Mouse (Mus musculus): ENCODE data around the gene Gm17655. TPM values are rescaled to one million over a fixed set of nuclear protein-coding genes. Genes with fewer than 3 reads are reported as not detected.

The Gm17655 gene
- polyA plus RNA-seq (2012; ENCODE audit: low replicate concordance) = 1.4 TPM in 1 of 2 replicates, not detected in the other

GRCm38 (mm10) chr5:110072413-110072812, at the start of gene Gm17655:
Gm17655 (minus strand) TSS chr5:110072513.

DNA sequence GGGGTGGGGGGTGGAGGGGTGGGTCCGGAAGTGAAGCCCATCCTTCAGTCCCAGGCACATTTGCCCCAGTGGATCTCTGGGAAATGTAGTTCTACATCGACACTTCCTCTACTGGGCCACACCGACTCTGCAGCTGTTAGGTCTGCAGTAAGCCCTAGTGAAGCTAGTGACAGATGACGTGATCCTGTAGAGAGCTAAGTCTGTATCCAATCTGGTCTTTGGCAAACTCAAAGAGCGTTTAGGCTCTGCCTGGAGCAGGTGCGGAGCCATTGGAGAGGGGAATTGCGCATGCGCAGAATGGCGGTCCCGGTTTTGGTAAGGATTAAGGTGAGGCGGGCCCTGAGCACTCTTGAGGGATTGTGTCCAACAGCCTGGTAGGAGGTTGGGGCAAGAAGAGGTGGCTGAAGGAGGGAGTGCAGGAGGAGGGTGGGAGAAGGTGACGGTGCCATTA, 37.7 kb upstream of the Gm17655 start, which contains the start of gene Zfp605:
TSS of gene Zfp605 (plus strand) at position 102 of the 451 bp plus-strand sequence.

DNA sequence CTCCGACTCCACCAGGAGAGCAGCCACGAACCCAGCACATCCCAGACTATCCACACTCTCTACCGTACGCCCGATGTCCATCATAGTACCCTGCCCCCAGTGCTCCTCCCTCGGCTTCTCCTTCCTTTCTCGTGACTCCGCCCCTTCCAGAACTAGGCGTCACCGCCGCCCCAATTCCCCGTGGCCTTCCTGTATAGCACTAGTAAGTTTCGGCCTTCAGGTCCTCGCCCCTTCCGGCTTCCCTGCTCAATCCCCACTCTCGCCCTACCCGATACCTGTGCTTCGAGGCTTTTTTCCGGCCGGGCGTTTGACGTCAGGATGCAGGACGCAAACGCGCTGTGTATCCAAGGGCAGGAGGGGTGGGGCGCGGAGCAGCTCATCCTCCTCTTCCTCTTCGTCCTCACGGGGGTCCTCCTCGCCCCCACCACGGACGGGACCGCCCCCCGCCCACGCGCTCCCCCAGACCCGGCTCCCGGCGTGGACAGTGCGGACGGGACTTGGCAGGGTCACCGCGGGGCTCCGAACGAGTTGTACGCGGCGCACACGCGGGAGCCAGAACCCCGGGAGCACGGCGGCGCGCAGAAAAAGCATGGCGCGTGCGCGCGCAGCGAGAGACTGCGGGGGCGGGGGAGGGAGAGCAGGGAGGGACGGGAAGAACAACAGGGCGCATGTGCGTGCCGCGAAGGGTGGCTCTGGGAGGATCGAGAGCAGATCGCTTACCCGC, 35.4 kb upstream of the Gm17655 start, which contains the start of gene Gtpbp6:
TSS of gene Gtpbp6 (minus strand) at position 617 of the 724 bp plus-strand sequence.

DNA sequence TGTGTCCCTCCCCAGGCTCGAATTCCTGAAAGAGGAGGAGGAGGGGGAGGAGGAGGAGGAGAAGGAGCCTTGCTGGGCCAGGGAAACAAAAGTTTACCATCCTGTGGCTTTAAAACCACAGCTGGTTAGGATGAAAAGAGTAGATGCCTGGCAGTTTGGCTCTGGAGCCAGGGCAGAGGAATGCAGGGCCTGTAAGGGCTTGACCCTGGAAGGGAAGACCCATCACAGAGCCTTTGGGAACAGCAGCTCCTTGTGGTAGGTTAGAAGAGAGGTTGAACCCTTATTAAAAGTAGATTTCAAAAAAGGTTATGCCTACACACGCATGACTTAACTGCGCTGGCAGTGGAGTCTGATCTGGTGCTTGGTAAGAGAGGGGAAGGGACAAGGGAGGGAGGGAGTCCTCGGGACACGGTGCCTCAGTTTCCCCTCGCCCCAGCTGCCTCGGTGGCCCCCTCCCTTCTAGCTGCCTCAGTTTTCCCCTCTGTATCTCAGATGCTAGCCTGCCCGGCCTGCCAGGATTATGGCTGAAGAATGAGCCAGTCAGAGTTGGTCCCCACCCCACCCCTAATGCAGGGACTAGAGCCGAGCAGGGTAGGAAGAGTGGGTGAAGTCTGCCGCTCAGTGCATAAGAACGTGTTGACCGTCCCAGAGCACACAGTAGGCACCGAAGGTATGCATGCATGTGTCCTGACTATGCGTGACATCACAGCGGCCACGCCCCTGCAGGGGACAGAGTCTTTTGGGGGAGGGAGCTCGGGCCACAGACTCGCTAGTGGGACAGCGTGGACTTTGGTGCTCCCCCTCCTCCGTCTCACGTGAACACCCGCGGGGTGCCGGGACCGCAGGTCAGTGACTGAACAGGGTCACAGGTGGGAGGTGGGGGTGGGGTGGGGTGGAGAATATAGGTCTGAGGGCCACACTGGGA, 27.6 kb upstream of the Gm17655 start, which contains the start of gene Plcxd1:
TSS of gene Plcxd1 (plus strand) at position 314 of the 925 bp plus-strand sequence.

GRCm38 (mm10) chr5:110094030-110094846, 21.9 kb upstream of the Gm17655 start, which contains the start of gene Gm35315:
Gm35315 (minus strand) TSS chr5:110094420.

Other genes starting within 250 kb of the Gm17655 start
- gene Gm15446, start 149.1 kb downstream of the Gm17655 start, polyA plus RNA-seq (2012; ENCODE audit: low replicate concordance) = 0.22 and 2.1 TPM in 2 replicates
- 0.15 and 1.2 TPM in 2 replicates for gene Zfp932, start 76.0 kb downstream of the Gm17655 start, polyA plus RNA-seq (2012; ENCODE audit: low replicate concordance)
- 0.06 TPM in 1 of 2 replicates, not detected in the other for gene Gm35315, start 21.9 kb upstream of the Gm17655 start, polyA plus RNA-seq (2012; ENCODE audit: low replicate concordance)
- 0.48 and 0.76 TPM in 2 replicates for gene Plcxd1, start 27.5 kb upstream of the Gm17655 start, polyA plus RNA-seq (2012; ENCODE audit: low replicate concordance)
- 79.6 and 179 TPM in 2 replicates for gene Gtpbp6, start 35.7 kb upstream of the Gm17655 start, polyA plus RNA-seq (2012; ENCODE audit: low replicate concordance)
- 1.1 and 1.4 TPM in 2 replicates for gene Zfp605, start 37.6 kb upstream of the Gm17655 start, polyA plus RNA-seq (2012; ENCODE audit: low replicate concordance)
- gene Chfr, start 63.3 kb upstream of the Gm17655 start, polyA plus RNA-seq (2012; ENCODE audit: low replicate concordance) = 67.5 and 69.5 TPM in 2 replicates
- gene Golga3, start 104.2 kb upstream of the Gm17655 start, polyA plus RNA-seq (2012; ENCODE audit: low replicate concordance) = 2.5 and 4.5 TPM in 2 replicates
- 14.5 and 18.3 TPM in 2 replicates for gene Ankle2, start 158.5 kb upstream of the Gm17655 start, polyA plus RNA-seq (2012; ENCODE audit: low replicate concordance)
- 7.5 and 16.8 TPM in 2 replicates for gene Pgam5, start 197.4 kb upstream of the Gm17655 start, polyA plus RNA-seq (2012; ENCODE audit: low replicate concordance)
- 5.9 and 6.0 TPM in 2 replicates for gene Pxmp2, start 213.7 kb upstream of the Gm17655 start, polyA plus RNA-seq (2012; ENCODE audit: low replicate concordance)
- gene Pole, start 213.8 kb upstream of the Gm17655 start, polyA plus RNA-seq (2012; ENCODE audit: low replicate concordance) = 3.8 and 7.2 TPM in 2 replicates

Data from hematopoietic multipotent progenitor cell, adult 10-12 weeks (in vitro differentiated cells).